In the genomic region with DNA sequence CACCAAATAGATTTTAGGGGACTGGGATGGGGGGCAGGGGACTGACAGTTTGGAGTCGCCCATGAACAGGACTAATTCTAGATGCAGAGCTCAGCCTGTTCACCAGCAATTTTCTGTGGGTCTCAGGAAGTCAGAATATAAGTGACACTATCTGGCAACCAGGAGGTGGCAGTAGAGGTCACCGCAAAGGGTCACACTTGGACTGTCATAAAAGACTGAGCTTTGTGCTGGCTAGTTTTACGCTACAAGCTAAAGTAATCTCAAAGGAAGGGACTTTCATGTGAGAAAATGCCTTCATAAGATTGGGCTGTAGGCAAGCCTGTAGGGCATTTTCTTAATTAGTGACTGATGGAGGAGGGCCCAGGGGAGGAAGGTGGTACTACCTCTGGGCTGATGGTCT, we compare ENCODE assay signal across 9 mouse cellular contexts. TPM values are rescaled to one million over a fixed set of nuclear protein-coding genes. Genes with fewer than 3 reads are reported as not detected.
DNase-seq lines count a peak whose midpoint lies in the region; ATAC-seq and TF ChIP-seq lines count a peak whose summit lies in the region.
"Had no signal": no experiment of that assay in that cellular context is flagged by ENCODE, and none has a peak within 500 bp of the region (broad histone marks: within the 10 kb centered on the region; RNA-seq: fewer than 3 reads in every experiment).

No protein-coding gene starts in this region.

- TF ChIP-seq CTCF in left cerebral cortex, adult 2 months (IDR thresholded peaks at IDR 0.05), result peak; percentile 62

- intact Hi-C loops in left cerebral cortex, adult 2 months (cut with DNase I), result no loop called here

- H3K4me2 ChIP-seq in neural tube, embryonic 14.5 days (ENCODE audit: low read depth, low read length), result no peak overlapping the region
- H3K4me2 ChIP-seq: neural tube, embryonic 13.5 days had no signal

- H3K9me3 ChIP-seq in neural tube, embryonic 14.5 days (ENCODE audit: control insufficient read depth, low read length), result no peaks in the 10 kb centered on the region
- H3K9me3 ChIP-seq: neural tube, embryonic 13.5 days had no signal

- H3K4me3 ChIP-seq in left cerebral cortex, adult 2 months, result no peak overlapping the region
- no peak overlapping the region for H3K4me3 ChIP-seq in neural tube, embryonic 14.5 days (ENCODE audit: low read depth, low read length)
- H3K4me3 ChIP-seq: neural tube, embryonic 13.5 days had no signal

- no peak overlapping the region for H3K9ac ChIP-seq in neural tube, embryonic 14.5 days (replicated peaks; ENCODE audit: low read depth, low read length)
- H3K9ac ChIP-seq: neural tube, embryonic 13.5 days had no signal

- H3K4me1 ChIP-seq in neural tube, embryonic 14.5 days (ENCODE audit: control insufficient read depth, insufficient read depth, low read length), result no peaks in the 10 kb centered on the region
- H3K4me1 ChIP-seq: neural tube, embryonic 13.5 days had no signal

- no peaks in the 10 kb centered on the region for H3K27me3 ChIP-seq in neural tube, embryonic 14.5 days (ENCODE audit: control insufficient read depth, insufficient read depth, low read length)
- H3K27me3 ChIP-seq: neural tube, embryonic 13.5 days had no signal

- peak in 1 of 2 experiments; percentile 27 for DNase-seq in left cerebral cortex, adult 2 months (ENCODE audit: extremely low spot score in 1 of 2, low spot score in 2 of 2)
- DNase-seq in left cerebral cortex, adult 11 months (ENCODE audit: low spot score), result no peak
- DNase-seq in Muller cell, postnatal 12 days (ENCODE audit: inconsistent ontology term), result peak; percentile 27
- peak; percentile 46 for DNase-seq in cerebellum, adult 11 months
- peak; percentile 16 for DNase-seq in gastrocnemius, postnatal 25 days
- DNase-seq in kidney, postnatal 4 days, result peak; percentile 71 to 80

- ATAC-seq in neural tube, embryonic 14.5 days (ENCODE audit: low read depth), result peak; percentile 71; the same call in 1 of the 2 replicates
- ATAC-seq in erythroid progenitor cell, adult 5-6 weeks (replicated peaks; ENCODE audit: low FRiP score, poor library complexity, severe bottlenecking), result no peak

- H3K27ac ChIP-seq in left cerebral cortex, adult 2 months, result no peak overlapping the region
- H3K27ac ChIP-seq in neural tube, embryonic 14.5 days (ENCODE audit: low read depth, low read length), result no peak overlapping the region
- H3K27ac ChIP-seq: neural tube, embryonic 13.5 days had no signal

- WGBS in neural tube, embryonic 14.5 days, result 26% methylated on average over 3 of the region's 3 CpGs

- H3K36me3 ChIP-seq in neural tube, embryonic 14.5 days (ENCODE audit: control insufficient read depth, insufficient read depth, low read length), result no peaks in the 10 kb centered on the region
- H3K36me3 ChIP-seq: neural tube, embryonic 13.5 days had no signal

RNA-seq across cellular contexts. Expression of a gene that starts 17.8 kb away (rescaled TPM):
- 10 to 100 TPM; 60.4 to 64.3 TPM for total RNA-seq in left cerebral cortex, adult 2 months (2021)
- 1 to 10 TPM in 1 of 2 experiments, under 1 TPM in 1; 0.54 to 1.9 TPM for total RNA-seq in gastrocnemius, postnatal 25 days (2021)
- polyA plus RNA-seq in neural tube, embryonic 14.5 days (2014; fragmentation: Nextera tagmentation; extraction: Ambion mirVana), result 10.6 and 18.3 TPM in 2 replicates
- not detected in 2 replicates for total RNA-seq in erythroid progenitor cell, adult 5-6 weeks (2015; ENCODE audit: low replicate concordance)
- total RNA-seq in erythroid progenitor cell, adult 5-6 weeks (2017; ENCODE audit: low replicate concordance), result not detected in 2 replicates

Comparison
In these comparisons a context has a peak if more than half of its experiments do, and no peak if none do; other contexts are left out.
1. RNA of a gene that starts 17.8 kb away (total RNA-seq): 60.4 to 64.3 TPM in left cerebral cortex, adult 2 months; 0.54 to 1.9 TPM in gastrocnemius, postnatal 25 days and not detected in erythroid progenitor cell, adult 5-6 weeks; every median in the first group is over 10 times any median in the second.